Comparison of ENCODE assay signal across 20 mouse cellular contexts in genomic region chr10:69779246-69779645, GRCm38 (mm10).
DNase-seq lines count a peak whose midpoint lies in the region; ATAC-seq and TF ChIP-seq lines count a peak whose summit lies in the region.
"Had no signal": no experiment of that assay in that cellular context is flagged by ENCODE, and none has a peak within 500 bp of the region (broad histone marks: within the 10 kb centered on the region; RNA-seq: fewer than 3 reads in every experiment).

No protein-coding gene starts in this region.

- H3K9ac ChIP-seq in forebrain, postnatal 0 days: no peak overlapping the region
- H3K9ac ChIP-seq in forebrain, embryonic 12.5 days: no peak overlapping the region
- H3K9ac ChIP-seq in heart, embryonic 14.5 days (ENCODE audit: low read length): peak overlapping the region; percentile 2; the same call in 1 of the 2 replicates
- H3K9ac ChIP-seq: embryonic facial prominence, embryonic 13.5 days; hindbrain, embryonic 12.5 days; intestine, embryonic 15.5 days had no signal

- H3K36me3 ChIP-seq in forebrain, postnatal 0 days (ENCODE audit: insufficient read depth): no peaks in the 10 kb centered on the region
- no peaks in the 10 kb centered on the region for H3K36me3 ChIP-seq in forebrain, embryonic 12.5 days (replicated peaks)
- H3K36me3 ChIP-seq in heart, embryonic 14.5 days (ENCODE audit: control insufficient read depth, insufficient read depth, low read length): no peaks in the 10 kb centered on the region
- H3K36me3 ChIP-seq: embryonic facial prominence, embryonic 13.5 days; hindbrain, embryonic 12.5 days; intestine, embryonic 15.5 days had no signal

- no peaks in the 10 kb centered on the region for H3K9me3 ChIP-seq in forebrain, postnatal 0 days (ENCODE audit: low read length)
- no peaks in the 10 kb centered on the region for H3K9me3 ChIP-seq in forebrain, embryonic 12.5 days
- peaks cover 3% of the 10 kb centered on the region; the same call in 1 of the 2 replicates for H3K9me3 ChIP-seq in heart, embryonic 14.5 days (ENCODE audit: control insufficient read depth, low read length)
- H3K9me3 ChIP-seq: embryonic facial prominence, embryonic 13.5 days; hindbrain, embryonic 12.5 days; intestine, embryonic 15.5 days had no signal

- DNase-seq in forebrain, postnatal 0 days: no peak
- no peak for DNase-seq in heart, adult 9 months (ENCODE audit: low spot score in 2 of 2)
- peak; percentile 46 for DNase-seq in Muller cell, postnatal 12 days (ENCODE audit: inconsistent ontology term)
- peak; percentile 7 for DNase-seq in skeletal muscle tissue, adult 2 months (ENCODE audit: low read depth, low spot score)
- DNase-seq in kidney, postnatal 4 days: no peak
- DNase-seq: adrenal gland, adult 8-10 months; adrenal gland, postnatal 36 days; cerebellum, adult 11 months; cerebellum, adult 8-10 months; cerebellum, postnatal 14 days; gastrocnemius, postnatal 10 days; heart, postnatal 36 days; kidney, adult 18-20 months had no signal

- no peak overlapping the region for H3K4me3 ChIP-seq in forebrain, postnatal 0 days (ENCODE audit: low read depth, low read length)
- no peak overlapping the region for H3K4me3 ChIP-seq in forebrain, embryonic 12.5 days (replicated peaks)
- no peak overlapping the region for H3K4me3 ChIP-seq in heart, embryonic 14.5 days (ENCODE audit: control insufficient read depth in 1 of 2, insufficient read depth in 1 of 2, low read depth in 1 of 2, low read length in 2 of 2)
- H3K4me3 ChIP-seq: embryonic facial prominence, embryonic 13.5 days; hindbrain, embryonic 12.5 days; intestine, embryonic 15.5 days had no signal

- TF ChIP-seq CTCF in forebrain, postnatal 0 days (IDR thresholded peaks at IDR 0.05; ENCODE audit: low read depth): no peak

- H3K4me2 ChIP-seq in forebrain, postnatal 0 days (ENCODE audit: low read depth): no peak overlapping the region
- H3K4me2 ChIP-seq in forebrain, embryonic 12.5 days: no peak overlapping the region
- H3K4me2 ChIP-seq in heart, embryonic 14.5 days (ENCODE audit: low read length): no peak overlapping the region
- H3K4me2 ChIP-seq: embryonic facial prominence, embryonic 13.5 days; hindbrain, embryonic 12.5 days; intestine, embryonic 15.5 days had no signal

- ATAC-seq in forebrain, postnatal 0 days: no peak
- ATAC-seq in forebrain, embryonic 12.5 days (ENCODE audit: low FRiP score): no peak
- no peak for ATAC-seq in heart, embryonic 14.5 days (ENCODE audit: insufficient number of reproducible peaks, insufficient read depth, low FRiP score, low read depth)
- ATAC-seq: forebrain, embryonic 14.5 days; intestine, embryonic 15.5 days had no signal

- H3K27ac ChIP-seq in forebrain, postnatal 0 days (ENCODE audit: low read depth, low read length): peak overlapping the region; percentile 29; the same call in 1 of the 2 replicates
- H3K27ac ChIP-seq in forebrain, embryonic 12.5 days: no peak overlapping the region
- H3K27ac ChIP-seq in heart, embryonic 14.5 days (replicated peaks in 1 of 2; ENCODE audit: control insufficient read depth in 1 of 2, insufficient read depth in 1 of 2, low read depth in 2 of 2, low read length in 2 of 2): no peak overlapping the region
- H3K27ac ChIP-seq: embryonic facial prominence, embryonic 13.5 days; hindbrain, embryonic 12.5 days; intestine, embryonic 15.5 days had no signal

- no peaks in the 10 kb centered on the region for H3K27me3 ChIP-seq in forebrain, postnatal 0 days (ENCODE audit: insufficient read depth, low read length)
- no peaks in the 10 kb centered on the region for H3K27me3 ChIP-seq in forebrain, embryonic 12.5 days
- H3K27me3 ChIP-seq in heart, embryonic 14.5 days (ENCODE audit: control insufficient read depth, insufficient read depth, low read length): no peaks in the 10 kb centered on the region
- H3K27me3 ChIP-seq: CH12.LX; embryonic facial prominence, embryonic 13.5 days; hindbrain, embryonic 12.5 days; intestine, embryonic 15.5 days had no signal

- H3K4me1 ChIP-seq in forebrain, postnatal 0 days (ENCODE audit: insufficient read depth): no peaks in the 10 kb centered on the region
- peaks cover 4% of the 10 kb centered on the region; the same call in 1 of the 2 replicates for H3K4me1 ChIP-seq in forebrain, embryonic 12.5 days
- peaks cover 4 to 7% of the 10 kb centered on the region in 2 experiments; a peak in 3 of 4 replicates for H3K4me1 ChIP-seq in heart, embryonic 14.5 days (ENCODE audit: control insufficient read depth in 2 of 2, insufficient read depth in 2 of 2, low read length in 2 of 2)
- H3K4me1 ChIP-seq: embryonic facial prominence, embryonic 13.5 days; intestine, embryonic 15.5 days had no signal

- WGBS in forebrain, postnatal 0 days: 84% methylated on average over 3 of the region's 3 CpGs
- 87% methylated on average over 3 of the region's 3 CpGs for WGBS in forebrain, embryonic 12.5 days
- 74% methylated on average over 3 of the region's 3 CpGs for WGBS in heart, embryonic 14.5 days

Comparison
In these comparisons a context has a peak if more than half of its experiments do, and no peak if none do; other contexts are left out.
1. DNase-seq: peak in Muller cell, postnatal 12 days (single experiment) and skeletal muscle tissue, adult 2 months (single experiment); none in forebrain, postnatal 0 days (single experiment), heart, adult 9 months (0 of 2) and kidney, postnatal 4 days (0 of 2).